8 mouse cellular contexts compared by ENCODE assay signal in genomic region chr8:110721606-110722413, GRCm38 (mm10). TPM values are rescaled to one million over a fixed set of nuclear protein-coding genes. Genes with fewer than 3 reads are reported as not detected.
A peak's percentile ranks its signal among the peaks of the same experiment; 100 is the strongest.
DNase-seq lines count a peak whose midpoint lies in the region; ATAC-seq and TF ChIP-seq lines count a peak whose summit lies in the region.

No protein-coding gene starts in this region.

- H3K9me3 ChIP-seq in heart, embryonic 10.5 days = no peaks in the 10 kb centered on the region
- no peaks in the 10 kb centered on the region for H3K9me3 ChIP-seq in midbrain, embryonic 15.5 days

- peak overlapping the region; percentile 94 for H3K27ac ChIP-seq in heart, embryonic 10.5 days
- peak overlapping the region; percentile 94 for H3K27ac ChIP-seq in midbrain, embryonic 15.5 days

- TF ChIP-seq POLR2A in brain, embryonic 14.5 days (IDR thresholded peaks at IDR 0.05; ENCODE audit: borderline replicate concordance, extremely low read depth, insufficient read depth, insufficient read length, poor library complexity, severe bottlenecking) = no peak

- H3K4me2 ChIP-seq in midbrain, embryonic 15.5 days = peak overlapping the region; percentile 74

- DNase-seq in ovary, postnatal 14 days (ENCODE audit: low spot score) = peak; percentile 34
- DNase-seq in ovary, postnatal 36 days (ENCODE audit: low spot score) = no peak
- peak; percentile 68 for DNase-seq in brain, embryonic 14.5 days (ENCODE audit: low read depth)
- no peak for DNase-seq in heart, embryonic 10.5 days (ENCODE audit: low spot score)
- peak; percentile 40 to 62 for DNase-seq in kidney, postnatal 25 days
- DNase-seq in spleen, postnatal 36 days (ENCODE audit: low spot score in 2 of 2) = no peak
- DNase-seq in layer of hippocampus, adult 18-20 months (ENCODE audit: low spot score in 2 of 2) = no peak

- WGBS in heart, embryonic 10.5 days = 8% methylated on average over 51 of the region's 59 CpGs
- 1% methylated on average over 34 of the region's 59 CpGs for WGBS in midbrain, embryonic 15.5 days

- H3K4me1 ChIP-seq in heart, embryonic 10.5 days = peaks cover 91% of the 10 kb centered on the region
- H3K4me1 ChIP-seq in midbrain, embryonic 15.5 days = peaks cover 67% of the 10 kb centered on the region

- peak; percentile 63 for ATAC-seq in midbrain, embryonic 15.5 days (replicated peaks)

- TF ChIP-seq CTCF in brain, embryonic 14.5 days (IDR thresholded peaks at IDR 0.05; ENCODE audit: borderline replicate concordance, extremely low read depth, insufficient read depth, insufficient read length) = no peak

- 0 out of 2 replicates have a peak, but pooled peaks cover 5% of the 10 kb centered on the region for H3K27me3 ChIP-seq in heart, embryonic 10.5 days (ENCODE audit: insufficient read depth, poor library complexity, severe bottlenecking)
- no peaks in the 10 kb centered on the region for H3K27me3 ChIP-seq in midbrain, embryonic 15.5 days (replicated peaks)

- H3K9ac ChIP-seq in midbrain, embryonic 15.5 days = peak overlapping the region; percentile 95

- H3K4me3 ChIP-seq in heart, embryonic 10.5 days = peak overlapping the region; percentile 86
- H3K4me3 ChIP-seq in midbrain, embryonic 15.5 days = peak overlapping the region; percentile 81

- peaks cover 28% of the 10 kb centered on the region for H3K36me3 ChIP-seq in heart, embryonic 10.5 days
- no peaks in the 10 kb centered on the region for H3K36me3 ChIP-seq in midbrain, embryonic 15.5 days (replicated peaks)

RNA-seq across cellular contexts. Expression of gene Mtss1l, which starts 0.5 kb away (rescaled TPM):
- 117 and 189 TPM in 2 replicates for polyA plus RNA-seq in brain, embryonic 14.5 days (2012; rRNA removed)
- 5.3 and 6.4 TPM in 2 replicates for polyA plus RNA-seq in heart, embryonic 10.5 days (2016; fragmentation: Nextera tagmentation; extraction: Ambion mirVana)
- 45.7 and 50.0 TPM in 2 replicates for polyA plus RNA-seq in midbrain, embryonic 15.5 days (2015; fragmentation: Nextera tagmentation; extraction: Ambion mirVana)
- 100 to 1,000 TPM; 213 to 214 TPM for total RNA-seq in layer of hippocampus, adult 18-20 months (2021)

Comparison
In these comparisons a context has a peak if more than half of its experiments do, and no peak if none do; other contexts are left out.
1. DNase-seq: peak in ovary, postnatal 14 days (single experiment), brain, embryonic 14.5 days (single experiment) and kidney, postnatal 25 days (2 of 2); none in ovary, postnatal 36 days (single experiment), heart, embryonic 10.5 days (single experiment), spleen, postnatal 36 days (0 of 2) and layer of hippocampus, adult 18-20 months (0 of 2).